Mouse (Mus musculus): ENCODE results near the gene Ier5.

DNA sequence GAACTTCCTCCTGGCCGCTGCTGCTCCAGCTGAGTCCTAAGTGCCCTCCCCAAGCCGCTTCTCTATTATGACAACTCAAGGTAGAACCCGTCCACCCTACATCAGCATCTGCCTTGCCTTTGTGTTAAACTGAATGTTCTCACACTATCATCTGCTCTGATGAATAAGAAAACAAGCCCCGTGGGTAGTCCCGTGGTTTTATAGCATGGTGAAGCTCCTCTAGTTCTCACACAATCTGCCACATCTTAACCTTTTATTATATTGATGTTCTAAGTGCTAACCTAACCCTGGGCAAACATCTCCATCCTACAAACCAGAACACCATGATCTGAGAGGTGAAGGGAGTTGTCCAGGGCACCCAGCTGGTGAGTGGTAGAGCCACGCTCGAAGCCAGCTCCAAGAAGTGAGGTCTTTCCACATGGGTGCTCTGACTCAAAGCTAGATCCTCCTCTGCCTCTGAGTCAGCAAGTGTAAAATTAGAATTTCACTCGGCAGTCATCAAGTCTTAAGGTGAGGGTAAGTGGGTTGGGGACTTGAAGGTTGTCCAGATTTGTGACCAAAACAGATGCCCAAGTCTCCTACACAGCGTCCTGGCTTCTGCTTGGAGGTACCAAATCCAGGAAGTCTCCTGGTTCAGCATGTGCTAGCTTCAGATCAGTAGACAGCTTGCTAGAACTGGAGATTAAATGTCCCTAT is 48.4 kb downstream of the Ier5 start:
- no peak for TF ChIP-seq POLR2A (IDR thresholded peaks at IDR 0.05; ENCODE audit: insufficient read depth, low read depth, low read length)
- no peak for TF ChIP-seq CTCF (IDR thresholded peaks at IDR 0.05; ENCODE audit: insufficient read depth, low read depth, low read length)
